Mouse (Mus musculus): Measurements from ENCODE around the gene Vmp1.

The Vmp1 gene

DNA sequence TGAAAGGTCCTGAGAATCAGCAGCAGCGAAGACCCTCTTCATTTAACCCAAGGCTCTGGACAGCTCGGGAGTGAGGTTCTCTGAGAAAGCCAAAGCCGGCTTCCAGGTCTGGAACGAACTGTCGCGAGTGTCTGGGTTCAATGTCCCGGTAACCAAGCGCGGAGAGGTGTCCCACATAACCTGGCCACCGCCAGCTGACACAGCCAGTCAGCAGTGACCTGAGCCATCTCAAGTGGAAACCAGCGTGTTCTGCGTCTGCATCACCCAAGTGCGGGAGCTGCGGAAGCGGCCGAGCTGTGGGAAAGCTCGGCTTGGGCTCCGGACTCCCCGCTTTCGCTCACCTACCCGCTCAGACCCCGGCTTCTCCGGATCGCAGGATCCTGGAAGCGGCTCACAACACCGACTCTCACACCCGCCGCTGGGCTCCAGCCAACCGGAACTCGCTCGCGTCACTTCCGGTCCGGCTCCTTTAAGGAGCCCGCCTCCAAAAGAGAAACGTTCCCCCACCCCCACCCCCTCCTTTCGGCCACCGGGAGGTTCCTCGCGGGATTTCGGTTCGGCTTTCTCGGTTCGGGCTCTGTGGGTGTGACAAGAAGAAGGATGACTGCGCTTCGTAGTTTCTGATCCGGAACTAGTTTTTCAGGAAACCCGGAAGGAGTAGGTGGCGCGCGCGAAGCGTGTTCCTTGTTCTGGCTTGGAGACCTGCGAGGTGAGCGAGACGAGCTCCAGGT, at the start of gene Vmp1, which contains the start of gene Ptrh2:
TSS of gene Vmp1 (minus strand) at position 442 of the 731 bp plus-strand sequence.
TSS of gene Ptrh2 (plus strand) at position 591 of the 731 bp plus-strand sequence.
- DNase-seq (ENCODE audit: low spot score), result peak; percentile 92

DNA sequence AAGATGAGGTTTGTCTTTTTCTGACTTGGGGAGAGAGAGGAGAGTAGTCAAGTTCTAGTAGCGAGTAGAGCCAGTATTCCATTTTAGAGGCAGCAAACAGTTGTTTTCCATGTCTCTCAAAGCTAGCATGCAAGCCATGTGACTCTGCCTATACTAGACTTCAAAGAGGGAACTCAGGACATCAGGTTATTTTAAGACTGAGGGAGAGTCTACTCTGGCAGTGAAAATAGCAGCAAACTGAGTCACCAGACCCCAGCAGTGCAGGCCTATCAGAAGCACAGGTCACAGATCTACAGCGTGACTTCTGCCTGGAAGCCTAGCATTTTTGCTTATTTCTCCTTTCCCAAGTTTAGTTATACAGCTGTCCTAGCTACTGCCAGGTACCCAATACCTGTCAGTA, 47.8 kb upstream of the Vmp1 start:
- DNase-seq (ENCODE audit: low spot score), result no peak

DNA sequence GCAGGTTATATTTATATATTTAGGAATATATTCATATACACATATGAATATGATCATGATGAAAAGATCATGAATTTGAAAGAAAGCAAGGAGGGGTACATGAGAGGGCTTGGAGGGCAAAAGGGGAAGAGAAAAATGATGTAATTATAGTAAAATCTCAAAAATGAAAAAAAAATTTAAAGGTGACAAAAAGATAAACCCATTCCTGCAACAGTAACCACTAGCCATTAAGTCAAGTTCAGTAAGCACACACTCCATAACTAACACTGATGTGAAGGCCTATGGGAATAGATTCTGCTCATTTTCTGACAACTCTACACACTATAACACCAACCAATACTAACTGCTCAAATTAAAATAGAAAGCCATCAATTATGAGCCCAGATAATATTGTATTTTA, 42.0 kb upstream of the Vmp1 start:
- no peak for DNase-seq (ENCODE audit: low spot score)

DNA sequence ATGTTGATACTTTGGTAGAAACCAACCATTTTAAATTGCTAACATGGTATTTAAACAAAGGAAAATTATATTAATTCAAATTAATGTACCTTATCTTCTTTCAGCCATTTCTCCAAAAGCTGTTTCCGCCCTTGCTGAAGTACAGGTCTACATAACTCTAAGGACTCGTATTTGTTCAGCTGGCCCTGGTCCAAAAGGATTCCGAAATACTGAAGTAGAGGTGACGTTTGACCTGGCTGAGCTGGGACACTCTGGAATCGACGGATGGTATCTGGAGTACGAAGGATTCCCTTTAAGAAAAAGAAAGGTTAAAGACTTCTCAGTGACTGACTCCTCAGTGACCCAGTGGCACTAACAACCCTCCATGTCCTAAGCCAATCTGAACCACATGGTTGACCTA, 41.3 kb upstream of the Vmp1 start:
- DNase-seq (ENCODE audit: low spot score), result peak; percentile 67

DNA sequence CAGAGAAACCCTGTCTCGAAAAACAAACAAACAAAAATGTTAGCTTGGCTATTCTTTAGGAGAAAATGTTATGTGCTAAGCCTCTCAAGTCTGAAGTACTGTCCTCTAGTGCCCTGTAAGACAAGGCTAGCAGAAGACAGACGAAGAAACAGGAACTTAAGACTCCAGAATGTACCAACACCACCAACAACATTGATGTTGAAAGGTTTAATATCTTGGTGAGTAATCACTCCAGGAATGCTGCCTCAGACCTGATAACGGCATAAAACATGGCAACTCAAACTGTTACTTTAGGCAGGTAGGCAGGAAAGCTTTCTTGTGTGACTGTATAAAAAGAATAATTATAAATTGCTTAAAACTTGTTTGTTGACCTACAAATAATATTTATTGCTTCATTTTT, 40.4 kb upstream of the Vmp1 start:
- DNase-seq (ENCODE audit: low spot score), result peak; percentile 7

DNA sequence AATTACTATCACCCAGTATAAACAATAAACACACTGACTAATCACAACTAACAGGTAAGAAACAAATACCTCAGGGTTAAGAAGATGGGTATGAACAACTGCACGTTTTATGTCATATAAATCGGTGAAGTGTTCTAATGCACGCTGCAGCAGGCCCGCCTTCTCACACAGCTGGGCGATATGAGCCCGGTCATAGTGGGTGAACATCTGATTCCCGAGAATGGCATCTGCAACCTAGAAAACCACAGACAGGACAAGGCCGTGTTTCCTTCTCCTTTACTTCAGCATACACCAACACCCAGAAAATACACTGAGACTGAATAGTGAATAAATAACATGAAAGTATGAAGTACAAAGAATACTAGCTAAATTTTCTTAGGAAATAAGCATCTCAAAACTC, 35.8 kb upstream of the Vmp1 start:
- no peak for DNase-seq (ENCODE audit: low spot score)

DNA sequence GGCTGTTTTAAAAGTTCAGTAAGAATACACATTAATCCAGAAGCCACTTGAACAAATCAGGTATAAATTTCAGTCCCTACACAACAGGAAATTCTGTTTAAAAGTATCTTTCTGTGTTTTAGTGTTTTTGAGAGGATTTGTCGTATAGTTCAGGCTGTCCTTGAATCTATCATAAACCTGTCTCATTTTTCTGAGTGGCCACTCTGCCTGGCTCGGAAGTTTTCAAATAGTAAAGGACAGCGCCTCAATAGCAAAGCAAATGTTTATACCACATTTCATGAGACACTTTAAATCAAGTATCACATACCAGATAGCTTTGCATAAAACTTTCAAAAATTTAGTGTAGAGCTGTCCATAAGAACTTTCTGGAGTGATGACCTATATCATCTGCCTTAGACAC, 34.7 kb upstream of the Vmp1 start:
- DNase-seq (ENCODE audit: low spot score), result no peak

DNA sequence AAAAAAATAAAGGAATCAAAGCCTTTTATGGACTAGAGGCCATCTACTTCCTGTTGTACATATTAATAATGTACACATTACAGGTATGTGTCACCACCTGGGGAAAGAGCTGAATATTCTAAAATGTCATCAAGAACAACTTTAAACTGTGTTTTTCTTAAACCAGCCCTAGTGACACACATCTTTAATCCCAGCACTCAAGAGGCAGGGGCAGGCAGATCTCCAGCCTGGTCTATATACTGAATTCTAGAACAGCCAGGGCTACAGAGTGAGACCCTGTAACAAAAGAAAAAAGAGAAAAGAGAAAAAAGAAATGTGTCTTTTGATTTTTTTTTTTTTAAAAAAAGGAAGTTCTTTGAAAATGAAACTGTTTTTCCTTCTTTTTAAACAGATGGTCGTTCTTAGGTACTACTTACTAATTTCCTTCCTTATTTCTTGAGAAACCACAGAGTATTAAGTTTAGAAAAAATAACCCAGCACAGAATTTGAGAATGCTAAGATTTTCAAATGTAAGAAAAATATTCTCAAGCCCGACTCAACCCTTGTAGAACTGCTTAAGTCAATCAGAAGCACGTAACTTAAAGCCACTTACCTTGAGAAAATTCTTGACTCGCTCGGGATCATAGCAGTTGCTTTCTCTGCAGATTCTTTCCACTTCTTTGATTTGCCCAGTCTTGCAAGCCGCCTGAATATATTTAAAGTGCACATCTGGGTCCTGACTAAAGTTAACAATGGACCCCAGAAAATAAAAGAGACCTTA, 33.9 kb upstream of the Vmp1 start:
- DNase-seq (ENCODE audit: low spot score), result no peak

DNA sequence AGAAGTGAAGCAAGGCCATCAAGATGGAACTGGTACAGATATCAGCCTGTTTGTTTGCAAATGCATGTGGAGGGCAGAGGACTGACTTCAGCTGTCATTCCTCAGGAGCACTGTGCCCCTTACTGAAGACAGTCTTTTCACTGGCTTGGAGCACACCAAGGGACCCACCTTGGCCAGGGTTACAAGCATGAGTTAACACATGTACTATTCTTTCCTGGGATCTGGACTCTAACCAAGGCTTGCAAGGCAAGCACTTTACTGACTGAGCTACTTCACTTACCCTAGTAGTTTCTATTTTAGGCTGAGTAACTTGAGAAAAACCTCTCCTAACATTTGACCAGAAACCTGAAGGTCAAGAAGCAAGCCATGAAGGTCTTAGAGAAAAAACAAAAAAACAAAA, 31.0 kb upstream of the Vmp1 start:
- peak; percentile 7 for DNase-seq (ENCODE audit: low spot score)

DNA sequence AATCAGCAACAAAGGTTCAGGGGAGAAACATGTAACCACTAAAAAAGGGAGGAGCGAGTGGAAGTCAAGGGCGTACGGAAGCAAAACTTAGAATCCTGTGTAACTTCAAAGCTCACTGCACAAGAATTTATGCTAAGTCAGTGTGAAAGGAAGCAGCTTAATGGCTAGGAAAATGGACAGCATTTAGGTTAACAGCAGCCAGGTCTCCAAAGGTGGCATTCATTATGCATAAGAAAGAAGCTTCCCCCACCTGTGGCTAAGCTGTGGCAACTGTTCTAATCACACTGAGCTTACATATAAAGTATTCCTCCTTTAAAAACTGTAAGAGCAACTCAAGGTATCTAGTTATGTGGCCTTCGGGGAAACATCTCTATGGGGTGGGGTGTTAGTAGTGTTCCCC, 17.5 kb upstream of the Vmp1 start:
- DNase-seq (ENCODE audit: low spot score), result no peak

DNA sequence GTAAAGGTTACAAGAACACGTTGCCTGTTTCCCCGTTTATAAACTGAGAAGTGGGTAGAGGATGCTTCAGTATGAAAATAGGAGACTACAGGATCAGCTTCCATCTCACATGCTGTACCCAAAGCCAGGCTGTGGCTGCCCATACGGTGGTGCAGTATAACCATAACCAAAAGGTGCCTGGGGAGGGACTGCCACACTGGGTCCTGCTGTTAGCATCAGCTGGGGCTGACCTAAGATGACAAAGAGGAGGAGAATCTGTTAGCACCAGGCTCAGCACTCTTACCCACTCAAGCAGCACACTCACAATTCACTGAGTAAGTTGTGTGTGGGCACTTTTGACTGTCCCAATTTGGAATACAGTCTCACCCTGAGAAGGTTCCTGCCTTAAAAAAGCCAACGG, 11.8 kb upstream of the Vmp1 start:
- no peak for DNase-seq (ENCODE audit: low spot score)

DNA sequence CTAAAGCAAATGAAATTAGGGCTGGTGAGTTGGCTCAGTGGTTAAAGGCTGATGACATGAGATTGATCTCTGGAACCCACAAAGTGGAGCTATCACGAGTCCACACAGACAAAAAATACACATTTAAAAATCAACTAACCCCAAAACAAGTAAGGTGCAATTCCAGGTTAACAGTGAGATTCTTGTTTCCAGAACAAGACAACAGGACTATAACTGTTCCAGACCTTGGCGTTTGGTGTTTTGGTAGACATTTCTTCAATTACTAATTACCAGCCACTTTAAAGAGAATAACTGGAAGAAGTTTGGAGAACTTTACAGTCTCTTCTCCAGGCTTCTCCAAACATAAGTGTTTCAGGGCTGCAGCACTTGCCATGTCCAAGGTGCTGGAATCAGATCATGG, 8.9 kb upstream of the Vmp1 start:
- DNase-seq (ENCODE audit: low spot score), result no peak

DNA sequence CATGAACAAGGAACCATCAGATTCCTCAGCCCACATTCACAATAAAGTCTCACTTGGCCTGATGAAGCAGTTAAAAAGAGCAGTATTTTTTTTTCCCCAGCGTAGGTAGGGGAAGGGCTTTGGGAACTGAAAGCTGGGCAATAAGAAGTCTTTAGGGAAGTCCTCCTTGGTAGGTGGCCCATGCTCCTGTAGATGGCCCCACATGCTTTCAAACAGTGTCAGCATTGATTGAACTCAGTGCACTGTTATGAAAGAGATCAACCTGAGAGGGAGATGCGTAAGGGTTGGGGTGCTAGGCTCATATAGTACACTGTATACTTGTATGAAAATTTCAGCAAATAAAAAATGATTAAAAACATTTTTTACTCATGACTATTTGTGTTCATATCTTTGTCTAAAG, 8.3 kb upstream of the Vmp1 start:
- DNase-seq (ENCODE audit: low spot score), result no peak

DNA sequence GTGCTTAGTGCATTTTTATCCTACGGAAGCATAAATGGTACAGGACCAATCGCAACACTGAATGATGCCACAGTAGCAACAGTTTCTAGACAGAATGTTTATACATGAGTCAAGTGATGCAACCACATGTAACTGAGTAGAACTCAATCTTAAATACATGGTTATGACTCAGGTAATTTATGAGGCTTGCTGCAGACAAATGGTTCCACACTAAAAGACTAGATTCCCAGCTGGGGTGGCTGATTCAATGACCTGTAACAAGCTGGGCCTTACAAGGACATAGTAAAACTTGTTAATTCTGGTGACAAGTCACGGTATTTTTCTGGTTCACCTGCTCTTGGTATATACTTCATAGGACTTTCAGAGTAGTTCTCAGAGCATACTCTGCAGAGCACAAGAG, 7.8 kb upstream of the Vmp1 start:
- no peak for DNase-seq (ENCODE audit: low spot score)

DNA sequence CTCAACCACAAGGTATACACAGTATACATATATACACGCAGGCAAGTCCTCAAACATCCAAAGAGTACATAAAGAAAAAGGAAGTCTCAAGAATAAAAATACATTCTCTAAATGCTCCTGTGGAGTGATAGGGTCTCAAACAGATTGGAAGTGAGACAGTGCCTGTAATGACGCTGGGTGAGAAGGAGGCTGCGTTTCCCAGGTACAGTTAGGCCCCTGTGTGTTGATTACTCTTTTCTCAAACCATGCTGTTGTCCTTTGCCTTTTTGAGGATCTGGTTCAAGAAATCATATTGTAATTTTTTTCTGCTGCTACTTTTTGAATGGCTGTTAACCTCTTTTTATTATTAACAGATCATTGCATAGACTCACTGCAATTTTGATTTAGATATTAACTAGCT, 6.7 kb upstream of the Vmp1 start:
- no peak for DNase-seq (ENCODE audit: low spot score)

DNA sequence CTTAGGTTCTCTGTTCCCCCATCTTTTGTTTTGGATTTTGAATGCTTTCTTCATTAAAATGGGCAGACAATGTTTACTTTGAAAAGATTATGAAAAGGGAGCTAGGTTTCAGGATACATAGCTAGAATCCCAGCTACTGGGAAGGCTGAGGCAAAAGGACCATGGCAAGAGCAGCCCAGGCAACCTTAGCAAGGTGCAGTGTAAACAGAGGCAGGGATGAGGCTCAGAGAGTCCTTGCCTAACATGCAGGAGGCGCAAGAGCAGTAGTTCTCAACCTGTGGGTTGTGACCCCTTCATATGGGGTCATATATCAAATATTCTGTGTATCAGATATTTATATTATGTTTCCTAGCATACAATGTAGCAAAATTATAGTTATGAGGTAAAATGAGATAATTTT, 1.7 kb upstream of the Vmp1 start:
- DNase-seq (ENCODE audit: low spot score), result no peak

DNA sequence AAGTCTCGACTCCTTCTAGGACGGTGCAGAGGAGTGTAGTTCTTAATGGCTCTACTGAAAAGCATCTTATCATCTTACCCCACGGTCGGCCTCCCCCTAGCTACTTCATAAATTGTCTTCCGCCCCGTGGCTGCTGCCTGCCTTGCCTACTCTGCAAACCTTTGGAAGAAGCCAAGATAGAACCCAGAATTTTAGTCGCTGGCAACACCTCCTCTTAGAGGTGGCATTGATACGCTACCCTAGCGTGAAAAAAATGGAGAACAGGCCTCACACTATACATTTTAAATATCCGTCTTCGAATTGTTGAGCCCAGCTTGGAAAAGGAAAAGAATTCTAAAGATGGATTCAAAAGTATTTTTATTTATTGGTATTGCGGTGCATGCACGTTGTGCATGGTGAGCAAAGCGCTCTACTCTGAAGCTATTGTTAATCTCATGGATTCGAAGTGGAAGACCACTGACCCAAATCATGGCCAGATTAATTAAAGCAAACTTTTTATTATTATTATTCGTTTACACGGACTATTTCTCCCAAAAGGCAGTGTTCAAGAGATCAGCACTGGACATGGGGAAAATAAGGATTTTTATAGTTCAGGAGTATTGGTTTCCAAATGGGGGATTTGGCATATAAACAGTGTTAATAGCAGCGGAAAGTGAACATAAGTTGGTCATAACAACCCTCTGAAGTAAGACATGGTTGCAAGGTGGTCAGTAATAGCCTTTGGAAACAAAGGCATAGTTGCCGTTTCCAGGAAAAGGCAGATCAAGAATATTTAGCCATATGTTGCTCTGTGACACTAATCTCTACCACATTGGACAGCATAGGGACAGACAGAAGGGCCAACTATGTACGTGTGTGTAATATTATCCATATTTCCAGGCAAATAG, 733 bp upstream of the Vmp1 start:
- no peak for DNase-seq (ENCODE audit: low spot score)

DNA sequence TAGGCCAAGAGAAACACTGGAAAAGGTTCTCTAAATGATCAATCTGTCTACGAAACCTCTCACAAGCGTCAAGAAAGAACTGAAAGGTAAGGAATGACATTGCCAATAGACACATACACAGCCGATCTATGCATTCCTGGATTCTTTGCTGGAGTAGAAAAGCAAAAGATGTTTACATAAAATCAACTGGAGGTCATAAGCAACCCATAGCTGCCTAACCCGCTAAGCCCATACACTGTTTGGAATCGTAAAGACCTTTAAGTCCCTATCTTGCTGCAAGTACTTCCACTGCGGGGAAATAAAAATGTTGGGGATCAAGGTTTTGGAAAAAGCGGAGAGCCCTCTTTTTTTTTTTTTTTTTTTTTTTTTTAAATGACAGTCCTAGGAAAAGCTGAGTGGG, 775 bp downstream of the Vmp1 start:
- no peak for DNase-seq (ENCODE audit: low spot score)

DNA sequence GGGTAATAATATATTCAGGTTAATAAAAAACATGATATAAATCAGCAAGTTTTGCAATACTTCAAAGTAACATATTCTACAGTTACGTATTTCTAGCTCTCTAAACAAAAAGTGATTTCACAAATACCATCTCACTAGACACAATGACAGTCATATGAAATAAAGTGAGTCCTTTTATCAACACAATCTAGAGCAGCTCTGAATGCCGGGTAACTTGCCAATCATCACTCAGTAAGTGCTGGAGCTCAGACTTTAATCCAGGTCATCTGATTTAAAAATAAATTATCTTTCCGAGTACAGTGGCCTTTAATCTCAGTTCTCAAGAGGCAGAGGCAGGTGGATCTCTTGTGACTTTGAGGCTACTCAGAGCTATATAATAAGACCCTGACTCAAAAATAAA, 2.2 kb downstream of the Vmp1 start:
- no peak for DNase-seq (ENCODE audit: low spot score)

DNA sequence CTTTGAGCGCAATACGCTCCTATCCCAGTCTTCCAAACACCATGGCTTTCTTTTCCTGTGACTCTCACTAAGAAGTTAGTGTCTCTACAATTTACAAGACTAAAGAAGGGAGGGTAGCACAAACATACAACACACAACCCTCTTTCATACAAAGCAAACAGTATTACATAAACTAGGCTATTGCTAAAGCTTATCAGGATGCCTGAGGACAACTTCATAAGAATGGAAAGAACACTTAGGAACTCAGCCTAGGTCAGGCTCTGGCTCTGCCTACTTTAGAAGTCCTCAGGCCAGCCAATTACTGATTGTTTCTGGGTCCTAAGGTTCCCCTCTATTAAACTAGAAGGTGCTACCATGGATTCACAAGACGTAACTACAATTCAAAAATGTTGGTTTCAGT, 2.9 kb downstream of the Vmp1 start:
- peak; percentile 46 for DNase-seq (ENCODE audit: low spot score)

DNA sequence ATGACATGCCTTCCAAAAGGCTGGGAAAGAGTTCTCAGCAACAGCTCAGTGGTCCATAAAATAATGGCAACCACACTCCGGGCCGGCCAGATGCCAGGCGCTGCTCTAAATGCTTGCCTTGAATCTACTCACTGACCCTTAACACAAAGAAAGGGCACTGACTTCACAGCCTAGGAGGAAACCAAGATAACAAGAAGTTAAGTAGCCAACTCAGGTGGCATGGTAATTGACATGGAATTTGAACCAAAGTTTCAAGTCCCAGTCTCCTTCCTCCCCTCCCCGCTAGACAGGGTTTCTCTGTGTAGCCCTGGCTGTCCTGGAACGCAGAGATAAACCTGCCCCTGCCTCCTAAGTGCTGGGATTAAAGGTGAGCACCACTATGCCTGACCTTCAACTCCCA, 4.7 kb downstream of the Vmp1 start:
- DNase-seq (ENCODE audit: low spot score), result peak; percentile 31

DNA sequence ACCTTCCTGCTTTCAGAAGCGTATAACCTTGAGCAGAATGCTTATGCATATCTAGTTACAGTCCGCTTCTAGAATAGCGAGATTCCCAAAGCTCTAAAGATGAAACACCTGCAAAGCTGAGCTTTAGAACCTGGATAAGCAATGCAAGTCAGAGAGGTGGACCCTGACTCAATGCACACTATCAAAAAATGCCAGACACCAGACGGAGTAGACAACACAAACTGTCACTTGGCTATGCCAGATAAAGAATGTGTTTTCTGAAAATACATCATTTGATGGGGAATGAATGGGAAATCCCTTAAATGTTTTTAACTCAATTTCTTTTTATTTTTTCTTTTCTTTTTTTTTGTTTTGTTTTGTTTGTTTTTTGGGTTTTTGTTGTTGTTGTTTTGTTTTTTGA, 8.1 kb downstream of the Vmp1 start:
- no peak for DNase-seq (ENCODE audit: low spot score)

DNA sequence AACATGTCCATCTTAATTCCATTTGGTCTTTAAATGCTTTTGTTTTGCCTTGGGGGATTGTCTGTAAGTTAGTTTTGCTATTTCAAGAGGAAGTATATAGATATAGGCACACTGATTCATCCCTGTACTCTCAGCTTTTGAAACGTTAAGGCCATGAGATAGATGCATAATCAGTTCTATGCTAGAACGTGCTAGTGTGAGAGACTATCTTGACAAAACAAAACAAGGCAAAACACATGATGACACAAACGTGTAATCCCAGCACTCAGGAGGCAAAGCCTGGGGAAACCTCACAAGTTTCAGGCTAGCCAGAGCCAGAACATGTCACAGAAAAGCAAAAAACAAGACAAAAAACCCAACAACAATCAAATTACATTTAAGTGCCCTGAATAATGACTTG, 10.9 kb downstream of the Vmp1 start:
- DNase-seq (ENCODE audit: low spot score), result no peak
